ENCODE assay signal across 23 mouse cellular contexts in the genomic region with DNA sequence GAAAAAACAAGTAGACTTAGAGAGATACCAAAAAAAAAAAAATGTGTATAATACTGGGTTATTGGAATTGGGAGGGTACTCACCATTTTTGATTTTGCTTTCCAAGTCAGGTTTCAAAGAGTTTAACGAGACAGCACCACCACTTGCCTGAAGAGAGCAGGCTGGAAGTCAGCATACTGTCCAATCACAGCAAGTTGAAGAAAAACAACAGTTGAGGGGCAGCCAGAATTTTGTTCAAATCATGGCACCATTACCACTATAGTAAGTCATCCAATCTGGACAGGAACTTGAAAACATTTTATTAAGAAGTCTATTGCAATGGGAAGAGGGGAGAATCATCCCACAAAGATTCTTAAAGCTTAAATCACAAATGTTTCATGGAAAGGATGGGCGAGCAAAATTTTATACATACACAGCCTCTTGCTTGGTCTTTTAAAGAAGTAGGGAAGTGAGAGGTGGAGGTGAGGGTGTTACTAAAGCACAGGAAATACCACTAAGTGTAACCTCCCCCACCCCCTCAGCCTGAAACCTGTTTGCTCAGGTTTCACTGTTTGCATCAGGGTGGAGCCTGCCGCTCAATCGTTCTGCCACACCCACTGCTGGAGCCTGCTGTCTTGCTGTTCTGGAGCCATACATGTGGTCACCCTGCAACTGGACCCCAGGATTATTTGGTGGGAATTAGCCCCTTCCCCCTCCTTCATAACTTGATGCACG.
A peak's percentile ranks its signal among the peaks of the same experiment; 100 is the strongest.
DNase-seq lines count a peak whose midpoint lies in the region; ATAC-seq and TF ChIP-seq lines count a peak whose summit lies in the region.
"Had no signal": no experiment of that assay in that cellular context is flagged by ENCODE, and none has a peak within 500 bp of the region (broad histone marks: within the 10 kb centered on the region; RNA-seq: fewer than 3 reads in every experiment).

No protein-coding gene starts in this region.

- no peak overlapping the region for H3K4me3 ChIP-seq in ES-Bruce4 (ENCODE audit: low read depth, low read length)
- H3K4me3 ChIP-seq: embryonic facial prominence, embryonic 13.5 days; forebrain, embryonic 10.5 days; heart, adult 2 months; layer of hippocampus, adult 2 months; left cerebral cortex, adult 2 months; liver, embryonic 12.5 days; midbrain, embryonic 15.5 days had no signal

- DNase-seq in thymus, postnatal 36 days: peak; percentile 5 to 18
- DNase-seq in thymus, postnatal 10 days (ENCODE audit: low spot score in 2 of 2): no peak
- DNase-seq in splenic B cell, adult 2 months (ENCODE audit: low read depth, low spot score): peak; percentile 2
- no peak for DNase-seq in cerebellum, adult 9-10 months
- no peak for DNase-seq in ovary, postnatal 10 days (ENCODE audit: low spot score)
- no peak for DNase-seq in urinary bladder, postnatal 25 days (ENCODE audit: low spot score)
- DNase-seq: adrenal gland, postnatal 25 days; cerebellum, adult 2 months; gastrocnemius, postnatal 10 days; heart, adult 2 months; right cerebral cortex, adult 18-20 months had no signal

- peak; percentile 67; the same call in 1 of the 2 replicates for TF ChIP-seq EP300 in ES-Bruce4 (IDR thresholded peaks at IDR 0.05; ENCODE audit: insufficient read depth, low read depth, low read length)

- no peaks in the 10 kb centered on the region for H3K9me3 ChIP-seq in ES-Bruce4 (replicated peaks; ENCODE audit: control insufficient read depth, insufficient read depth, low read length, poor library complexity, severe bottlenecking)
- H3K9me3 ChIP-seq: embryonic facial prominence, embryonic 13.5 days; forebrain, embryonic 10.5 days; liver, embryonic 12.5 days; midbrain, embryonic 15.5 days had no signal

- TF ChIP-seq CTCF in ES-Bruce4 (IDR thresholded peaks at IDR 0.05; ENCODE audit: low read depth, low read length): no peak

- no peak overlapping the region for H3K9ac ChIP-seq in ES-Bruce4 (ENCODE audit: low read depth, poor library complexity, severe bottlenecking)
- H3K9ac ChIP-seq: embryonic facial prominence, embryonic 13.5 days; hindbrain, embryonic 14.5 days; liver, embryonic 12.5 days; midbrain, embryonic 15.5 days had no signal

- TF ChIP-seq POLR2A in ES-Bruce4 (IDR thresholded peaks at IDR 0.05; ENCODE audit: insufficient read depth, low read length): no peak

- H3K27ac ChIP-seq in ES-Bruce4 (ENCODE audit: insufficient read depth, low read length): no peak overlapping the region
- H3K27ac ChIP-seq: embryonic facial prominence, embryonic 13.5 days; forebrain, embryonic 10.5 days; heart, adult 2 months; hindbrain, embryonic 14.5 days; kidney, postnatal 0 days; layer of hippocampus, adult 2 months; left cerebral cortex, adult 2 months; liver, embryonic 12.5 days; macrophage; midbrain, embryonic 15.5 days had no signal

- H3K4me1 ChIP-seq in ES-Bruce4 (ENCODE audit: control insufficient read depth, insufficient read depth, low read length): no peaks in the 10 kb centered on the region
- H3K4me1 ChIP-seq: embryonic facial prominence, embryonic 13.5 days; liver, embryonic 12.5 days; midbrain, embryonic 15.5 days had no signal

- H3K27me3 ChIP-seq in ES-Bruce4 (ENCODE audit: control insufficient read depth, insufficient read depth, low read length, poor library complexity, severe bottlenecking): no peaks in the 10 kb centered on the region
- H3K27me3 ChIP-seq in splenic B cell, adult 2 months (ENCODE audit: control insufficient read depth, insufficient read depth, low read length, poor library complexity, severe bottlenecking): no peaks in the 10 kb centered on the region
- H3K27me3 ChIP-seq: embryonic facial prominence, embryonic 13.5 days; liver, embryonic 12.5 days; midbrain, embryonic 15.5 days had no signal

- no peaks in the 10 kb centered on the region for H3K36me3 ChIP-seq in ES-Bruce4 (ENCODE audit: control insufficient read depth, insufficient read depth, low read length, poor library complexity, severe bottlenecking)
- H3K36me3 ChIP-seq in splenic B cell, adult 2 months (ENCODE audit: control insufficient read depth, insufficient read depth, low read length, poor library complexity, severe bottlenecking): no peaks in the 10 kb centered on the region
- H3K36me3 ChIP-seq: embryonic facial prominence, embryonic 13.5 days; forebrain, embryonic 10.5 days; liver, embryonic 12.5 days; midbrain, embryonic 15.5 days had no signal

- peak; percentile 93 for ATAC-seq in inflammation-experienced regulatory T-cells, adult 6 months
- ATAC-seq: intestine, postnatal 0 days; liver, embryonic 12.5 days; midbrain, embryonic 15.5 days had no signal

Comparison
In these comparisons a context has a peak if more than half of its experiments do, and no peak if none do; other contexts are left out.
1. DNase-seq: peak in thymus, postnatal 36 days (2 of 2) and splenic B cell, adult 2 months (single experiment); none in thymus, postnatal 10 days (0 of 2), cerebellum, adult 9-10 months (single experiment), ovary, postnatal 10 days (single experiment) and urinary bladder, postnatal 25 days (single experiment).